Mouse (Mus musculus) myocyte (in vitro differentiated cells): Measurements from ENCODE around the gene Ccdc33. TPM values are rescaled to one million over a fixed set of nuclear protein-coding genes. Genes with fewer than 3 reads are reported as not detected.

Source experiments
- H3K27me3 ChIP-seq: one replicate; pipeline ENCODE4 v1.6.1; 2011; ENCODE audit not compliant: control insufficient read depth, insufficient read depth, insufficient read length
- H3K36me3 ChIP-seq: one replicate; pipeline ENCODE4 v1.6.1; 2011; ENCODE audit not compliant: control insufficient read depth, insufficient read depth
- H3K4me2 ChIP-seq: one replicate; pipeline ENCODE4 v1.6.1; 2011; ENCODE audit warnings: low read depth, control low read depth
- H3K4me3 ChIP-seq: one replicate; pipeline ENCODE4 v1.5.1; 2011; ENCODE audit warnings: mild to moderate bottlenecking, control low read depth, moderate library complexity
- H3K79me2 ChIP-seq: one replicate; pipeline ENCODE4 v1.6.1; 2011; ENCODE audit not compliant: control insufficient read depth, insufficient read depth
- H3ac ChIP-seq: one replicate; pipeline ENCODE4 v1.6.1; 2011; ENCODE audit not compliant: control insufficient read depth, insufficient read length
- CEBPB ChIP-seq: IDR thresholded peaks from 2 replicates; pipeline ENCODE4 v1.6.1; 2011; ENCODE audit warnings: mild to moderate bottlenecking, moderate library complexity; ENCODE audit not compliant: poor library complexity, insufficient read depth, severe bottlenecking
- E2F4 ChIP-seq: IDR thresholded peaks from one replicate; pipeline ENCODE4 v1.6.1; 2011; ENCODE audit warnings: mild to moderate bottlenecking, control low read depth, moderate library complexity; ENCODE audit not compliant: insufficient read depth
- MAX ChIP-seq: IDR thresholded peaks from one replicate; pipeline ENCODE4 v1.6.1; 2011; ENCODE audit warnings: low read depth, mild to moderate bottlenecking, control low read depth
- MYOD1 ChIP-seq, 3 experiments: IDR thresholded peaks; one replicate each; pipeline ENCODE4 v1.6.1; 2011; ENCODE audit warnings: control low read depth in 2 of 3, low read depth in 2 of 3, mild to moderate bottlenecking in 2 of 3, moderate library complexity in 1 of 3; ENCODE audit not compliant: insufficient read length in 2 of 3, control insufficient read depth in 1 of 3
- MYOG ChIP-seq, 3 experiments: IDR thresholded peaks; one replicate each; pipeline ENCODE4 v1.6.1; 2011; ENCODE audit warnings: control low read depth in 2 of 3, low read depth in 2 of 3, mild to moderate bottlenecking in 2 of 3; ENCODE audit not compliant: insufficient read length in 2 of 3, control insufficient read depth in 1 of 3, insufficient read depth in 1 of 3
- POLR2A ChIP-seq: IDR thresholded peaks from one replicate; pipeline ENCODE4 v1.6.1; 2011; ENCODE audit warnings: low read depth, mild to moderate bottlenecking, control low read depth, moderate library complexity; ENCODE audit not compliant: insufficient read length
- POLR2AphosphoS2 ChIP-seq: IDR thresholded peaks from one replicate; pipeline ENCODE4 v1.6.1; 2011; ENCODE audit warnings: low read depth, control low read depth; ENCODE audit not compliant: insufficient read length
- REST ChIP-seq: IDR thresholded peaks from one replicate; pipeline ENCODE4 v1.6.1; 2011; ENCODE audit warnings: mild to moderate bottlenecking, control low read depth, moderate library complexity; ENCODE audit not compliant: insufficient read depth, insufficient read length
- SRF ChIP-seq: IDR thresholded peaks from one replicate; pipeline ENCODE4 v1.6.1; 2011; ENCODE audit warnings: low read depth; ENCODE audit not compliant: control insufficient read depth, insufficient read length
- TCF12 ChIP-seq: IDR thresholded peaks from one replicate; pipeline ENCODE4 v1.6.1; 2011; ENCODE audit warnings: mild to moderate bottlenecking, control low read depth; ENCODE audit not compliant: poor library complexity, insufficient read depth, severe bottlenecking
- TCF3 ChIP-seq: IDR thresholded peaks from one replicate; pipeline ENCODE4 v1.6.1; 2011; ENCODE audit warnings: low read depth, control low read depth; ENCODE audit not compliant: insufficient read length
- USF1 ChIP-seq: IDR thresholded peaks from one replicate; pipeline ENCODE4 v1.6.1; 2011; ENCODE audit warnings: low read depth, mild to moderate bottlenecking, control low read depth, moderate library complexity
- polyA plus RNA-seq: library from polyadenylated mRNA; unstranded; fragments of >200 nt; fragmentation: generic; extraction: Trizol; gene quantifications from one replicate; pipeline ENCODE4 v1.2.1, GENCODE M21; 2012; ENCODE audit warnings: missing spikeins

The Ccdc33 gene
- polyA plus RNA-seq, 1 experiment = not detected

GRCm38 (mm10) chr9:58131735-58132134 lies 13.1 kb upstream of the Ccdc33 start:
- Histone ChIP-seq H3K36me3 (no peaks in the 10 kb centered on the region), H3K27me3 (no peaks in the 10 kb centered on the region), H3K79me2 (no peaks in the 10 kb centered on the region), H3K4me2 (peak overlapping the region; percentile 45), H3K4me3 (no peak overlapping the region), H3ac (no peak overlapping the region)
- TF ChIP-seq REST (no peak), MYOD1 (IDR thresholded peaks at IDR 0.05; ENCODE audit: control insufficient read depth in 1 of 3, insufficient read length in 2 of 3, low read depth in 2 of 3) (peak in 1 of 3 experiments; percentile 10), USF1 (no peak)

GRCm38 (mm10) chr9:58130909-58131308 lies 12.3 kb upstream of the Ccdc33 start:
- TF ChIP-seq SRF = no peak
- peak; percentile 38 for TF ChIP-seq USF1
- TF ChIP-seq REST = no peak
- TF ChIP-seq POLR2A = no peak
- no peak for TF ChIP-seq POLR2AphosphoS2
- TF ChIP-seq MYOG (IDR thresholded peaks at IDR 0.05; ENCODE audit: control insufficient read depth in 1 of 3, insufficient read depth in 1 of 3, insufficient read length in 2 of 3, low read depth in 2 of 3) = no peak
- no peak for TF ChIP-seq MAX
- TF ChIP-seq CEBPB = no peak
- Histone ChIP-seq H3K4me3 (no peak overlapping the region), H3K4me2 (peak overlapping the region; percentile 45), H3K79me2 (no peaks in the 10 kb centered on the region), H3K36me3 (no peaks in the 10 kb centered on the region), H3ac (no peak overlapping the region), H3K27me3 (no peaks in the 10 kb centered on the region)

- no peak for TF ChIP-seq USF1
- no peak for TF ChIP-seq MYOG (IDR thresholded peaks at IDR 0.05; ENCODE audit: control insufficient read depth in 1 of 3, insufficient read depth in 1 of 3, insufficient read length in 2 of 3, low read depth in 2 of 3)
- no peak for TF ChIP-seq TCF12
- TF ChIP-seq SRF = no peak
- no peak for TF ChIP-seq TCF3
- TF ChIP-seq REST = no peak
- no peak overlapping the region for H3ac ChIP-seq
Measured at GRCm38 (mm10) chr9:58129508-58129907, 10.9 kb upstream of the Ccdc33 start.

GRCm38 (mm10) chr9:58128926-58129413 lies 10.3 kb upstream of the Ccdc33 start:
- Histone ChIP-seq H3K79me2 (no peaks in the 10 kb centered on the region), H3K36me3 (no peaks in the 10 kb centered on the region), H3ac (no peak overlapping the region), H3K4me2 (no peak overlapping the region), H3K4me3 (no peak overlapping the region), H3K27me3 (no peaks in the 10 kb centered on the region)
- TF ChIP-seq REST = no peak
- TF ChIP-seq TCF12 = no peak
- no peak for TF ChIP-seq CEBPB
- no peak for TF ChIP-seq TCF3
- TF ChIP-seq POLR2A = no peak
- no peak for TF ChIP-seq MAX
- no peak for TF ChIP-seq USF1
- no peak for TF ChIP-seq POLR2AphosphoS2

More at GRCm38 (mm10) chr9:58129508-58129907, 10.9 kb upstream of the Ccdc33 start:
- Histone ChIP-seq H3K36me3 (no peaks in the 10 kb centered on the region), H3K79me2 (no peaks in the 10 kb centered on the region), H3K27me3 (no peaks in the 10 kb centered on the region), H3K4me2 (no peak overlapping the region), H3K4me3 (no peak overlapping the region)

GRCm38 (mm10) chr9:58125811-58126210 lies 7.2 kb upstream of the Ccdc33 start:
- no peaks in the 10 kb centered on the region for H3K27me3 ChIP-seq
- TF ChIP-seq CEBPB (no peak), REST (no peak), POLR2AphosphoS2 (no peak), MYOG (IDR thresholded peaks at IDR 0.05; ENCODE audit: control insufficient read depth in 1 of 3, insufficient read depth in 1 of 3, insufficient read length in 2 of 3, low read depth in 2 of 3) (no peak), MAX (no peak), E2F4 (no peak), TCF12 (no peak), SRF (no peak), MYOD1 (IDR thresholded peaks at IDR 0.05; ENCODE audit: control insufficient read depth in 1 of 3, insufficient read length in 2 of 3, low read depth in 2 of 3) (no peak), USF1 (no peak), TCF3 (no peak), POLR2A (no peak)

More at GRCm38 (mm10) chr9:58125811-58126210, 7.2 kb upstream of the Ccdc33 start:
- Histone ChIP-seq H3K4me2 (no peak overlapping the region), H3K79me2 (no peaks in the 10 kb centered on the region), H3K4me3 (no peak overlapping the region), H3K36me3 (no peaks in the 10 kb centered on the region), H3ac (no peak overlapping the region)
